Mouse (Mus musculus): ENCODE results near the gene Gm3558. TPM values are rescaled to one million over a fixed set of nuclear protein-coding genes. Genes with fewer than 3 reads are reported as not detected.

The Gm3558 gene
- total RNA-seq (2023): not detected

DNA sequence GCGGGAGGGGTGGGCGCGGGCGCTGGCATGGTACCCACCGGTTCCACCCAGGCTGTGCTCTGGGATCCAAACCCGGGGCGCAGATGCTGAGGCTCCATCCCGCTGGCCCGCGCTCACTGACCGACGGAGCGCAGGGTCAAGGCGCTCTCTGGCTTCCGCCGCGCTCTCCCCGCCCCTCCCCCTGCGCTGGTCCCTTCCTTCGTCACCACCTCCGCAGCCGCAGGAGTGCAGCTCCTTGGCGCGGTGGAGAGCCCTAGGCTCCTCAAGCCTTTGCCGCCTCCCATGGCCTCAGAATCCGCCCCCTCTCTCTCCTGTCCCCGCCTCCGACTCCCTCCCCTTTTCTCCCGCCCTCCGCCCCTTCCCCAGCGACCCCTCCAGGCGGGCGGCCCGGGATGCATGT is at the start of gene Gm3558:
Gene Gm3558, minus strand, starts transcription at position 185 of the 400 bp plus-strand sequence.

DNA sequence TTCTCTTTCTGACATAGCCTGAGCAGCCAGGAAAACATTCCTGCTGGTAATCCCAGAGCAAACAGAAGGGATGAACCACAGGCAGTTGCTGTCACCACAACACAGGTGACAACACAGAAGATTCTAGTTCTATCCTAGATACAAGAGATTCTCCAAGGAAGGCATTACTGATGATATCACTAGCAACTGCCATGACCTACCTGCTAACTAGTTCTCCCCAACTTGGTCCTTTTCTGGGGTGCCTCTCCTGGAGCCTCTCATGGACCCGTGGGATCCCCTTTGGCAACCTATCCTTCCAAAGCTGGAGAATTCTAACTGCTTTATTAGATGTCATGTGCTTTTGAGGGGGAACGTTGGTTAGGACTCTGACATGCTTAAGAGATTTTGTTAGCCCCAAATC is 27.1 kb upstream of the Gm3558 start, which contains the start of gene Gm10338:
Gene Gm10338, minus strand, starts transcription at position 101 of the 400 bp plus-strand sequence.

Other genes starting within 250 kb of the Gm3558 start
- gene Gm5797, start 236.2 kb downstream of the Gm3558 start, total RNA-seq (2023): not detected
- not detected for gene Gm8374, start 203.4 kb downstream of the Gm3558 start, total RNA-seq (2023)
- not detected for gene Gm3755, start 117.6 kb downstream of the Gm3558 start, total RNA-seq (2023)
- not detected for gene Gm3752, start 84.8 kb downstream of the Gm3558 start, total RNA-seq (2023)
- gene Gm10338, start 27.0 kb upstream of the Gm3558 start, total RNA-seq (2023): not detected
- not detected for gene Gm10128, start 75.4 kb upstream of the Gm3558 start, total RNA-seq (2023)
- not detected for gene Gm26661, start 223.0 kb upstream of the Gm3558 start, total RNA-seq (2023)
- 34.1 TPM for gene Flnb, start 249.4 kb upstream of the Gm3558 start, total RNA-seq (2023)